Mouse (Mus musculus): ENCODE measurements at regions not wholly inside any gene's neighbourhood (a gene's known extent, or its start where the extent isn't known, plus 50 kb on each side); places are given as distances from the start of the nearest gene placed in this dataset.

DNA sequence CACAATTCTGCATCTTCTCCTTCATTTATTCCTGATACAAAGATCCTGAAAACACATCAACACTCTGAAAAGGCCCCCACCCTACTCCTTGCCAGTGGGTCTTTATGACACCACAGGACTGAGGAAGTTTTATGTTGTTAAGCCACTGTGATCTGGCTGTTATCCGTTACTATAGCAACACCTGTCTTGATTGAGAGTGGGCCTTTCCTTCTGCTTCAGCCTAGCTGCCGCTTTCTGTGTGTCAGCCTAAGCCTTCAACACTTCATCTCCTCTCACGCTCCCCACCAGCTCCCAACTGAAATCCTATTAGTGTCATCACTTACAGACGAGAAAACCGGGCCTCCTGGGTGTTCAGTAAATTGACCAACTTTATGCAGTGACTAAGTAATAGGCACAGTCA lies 203.6 kb upstream of the Srrm4 start:
- no peak for DNase-seq (ENCODE audit: extremely low spot score in 1 of 2, low spot score in 1 of 2)

DNA sequence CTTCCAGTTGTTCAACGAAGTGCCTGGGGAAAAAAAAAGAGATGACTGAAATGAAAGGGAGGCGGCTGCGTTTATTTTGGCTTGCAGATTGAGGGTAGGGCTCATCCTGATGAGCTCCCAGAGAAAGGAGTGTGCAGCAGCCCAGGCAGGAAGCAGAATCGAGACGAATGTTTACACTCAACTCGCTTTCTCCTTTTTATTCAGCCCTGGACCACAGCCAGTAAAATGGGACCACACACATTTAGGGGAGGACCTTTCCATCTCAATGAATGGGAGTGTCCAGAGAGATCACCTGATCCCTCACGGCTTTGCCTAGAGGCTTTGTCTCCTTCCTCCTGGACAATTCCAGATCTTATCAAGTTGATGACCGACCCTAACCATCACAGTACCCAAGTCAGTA lies 198.8 kb upstream of the Srrm4 start:
- no peak for DNase-seq (ENCODE audit: extremely low spot score in 1 of 2, low spot score in 1 of 2)

GRCm38 (mm10) chr5:116789859-116790258 lies 198.2 kb upstream of the Srrm4 start:
- no peak for DNase-seq (ENCODE audit: extremely low spot score in 1 of 2, low spot score in 1 of 2)

DNA sequence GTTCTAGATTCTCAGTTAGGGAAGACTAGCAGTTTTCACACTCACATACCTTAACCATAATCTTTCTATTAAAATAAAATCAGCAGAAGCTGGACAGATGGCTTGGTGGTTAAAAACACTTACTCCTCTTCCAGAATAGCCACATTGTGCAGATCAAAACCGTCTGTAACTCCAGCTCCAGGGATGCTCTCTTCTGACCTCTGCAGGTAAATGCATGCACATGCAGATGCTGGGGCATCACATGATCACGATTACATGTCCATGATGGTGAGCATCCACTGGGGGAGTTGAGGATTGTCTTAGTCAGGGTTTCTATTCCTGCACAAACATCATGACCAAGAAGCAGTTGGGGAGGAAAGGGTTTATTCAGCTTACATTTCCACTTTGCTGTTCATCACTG lies 184.8 kb upstream of the Srrm4 start:
- DNase-seq (ENCODE audit: extremely low spot score in 1 of 2, low spot score in 1 of 2): no peak

DNA sequence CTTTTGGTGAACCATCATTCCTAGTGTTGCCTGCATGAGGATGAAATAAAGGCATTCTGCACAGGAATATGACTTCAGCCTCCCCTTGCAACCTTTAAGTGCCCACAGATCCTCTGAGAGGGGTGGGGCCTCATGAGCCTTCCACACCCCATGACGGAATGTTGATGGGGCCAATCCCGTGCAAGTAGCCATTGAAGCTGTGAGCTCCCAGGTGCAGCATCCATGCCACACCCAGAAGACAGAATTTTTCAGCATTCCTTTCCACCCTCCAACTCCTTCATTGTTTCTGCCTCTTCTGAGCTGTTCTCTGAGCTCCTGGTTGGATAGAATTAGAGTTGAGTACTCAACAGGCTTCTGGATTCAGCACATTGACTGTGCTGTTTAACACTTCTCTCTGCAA lies 174.6 kb upstream of the Srrm4 start:
- no peak for DNase-seq (ENCODE audit: extremely low spot score in 1 of 2, low spot score in 1 of 2)

DNA sequence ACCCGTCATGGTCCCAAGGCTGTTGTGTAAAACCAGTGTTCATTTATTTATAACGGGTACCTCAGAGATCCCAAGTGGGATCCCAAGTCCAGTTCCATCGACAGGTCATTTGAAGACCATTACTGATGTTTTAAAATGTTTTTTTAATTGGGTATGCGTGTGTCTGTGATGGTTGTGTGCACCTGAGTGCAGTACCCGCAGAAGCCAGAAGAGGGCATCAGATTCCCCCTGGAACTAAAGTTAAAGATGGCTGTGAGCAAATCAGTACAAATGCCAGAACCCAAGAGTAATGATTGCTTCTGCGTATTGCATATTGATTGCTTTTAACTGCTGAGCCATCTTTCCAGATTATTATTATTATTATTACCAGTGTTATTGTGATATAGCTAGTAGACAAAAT lies 169.7 kb upstream of the Srrm4 start:
- DNase-seq (ENCODE audit: extremely low spot score in 1 of 2, low spot score in 1 of 2): no peak

DNA sequence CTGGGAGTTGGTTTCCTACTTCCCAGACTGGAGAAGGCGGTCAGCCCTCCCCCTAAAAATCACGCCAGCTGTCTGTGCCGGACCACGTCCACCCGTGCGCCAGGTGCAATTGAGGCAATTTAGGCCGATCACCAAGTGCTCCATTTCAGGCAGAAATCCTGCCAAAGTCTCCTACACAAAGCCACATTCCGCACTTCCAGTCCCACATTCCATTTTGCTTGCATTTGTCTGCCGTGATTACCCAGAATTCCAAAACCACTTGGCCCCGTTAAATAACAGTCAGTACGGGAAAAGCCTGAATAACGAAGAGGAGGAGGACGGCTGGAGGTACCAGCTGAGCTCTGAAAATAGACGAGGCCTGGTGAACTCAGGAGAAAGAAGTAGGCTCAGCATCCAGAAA lies 167.1 kb upstream of the Srrm4 start:
- peak; percentile 9 to 13 for DNase-seq (ENCODE audit: extremely low spot score in 1 of 2, low spot score in 1 of 2)

- DNase-seq (ENCODE audit: extremely low spot score in 1 of 2, low spot score in 1 of 2): no peak
These were observed 161.3 kb upstream of the Srrm4 start for GRCm38 (mm10) chr5:116752941-116753340.

DNA sequence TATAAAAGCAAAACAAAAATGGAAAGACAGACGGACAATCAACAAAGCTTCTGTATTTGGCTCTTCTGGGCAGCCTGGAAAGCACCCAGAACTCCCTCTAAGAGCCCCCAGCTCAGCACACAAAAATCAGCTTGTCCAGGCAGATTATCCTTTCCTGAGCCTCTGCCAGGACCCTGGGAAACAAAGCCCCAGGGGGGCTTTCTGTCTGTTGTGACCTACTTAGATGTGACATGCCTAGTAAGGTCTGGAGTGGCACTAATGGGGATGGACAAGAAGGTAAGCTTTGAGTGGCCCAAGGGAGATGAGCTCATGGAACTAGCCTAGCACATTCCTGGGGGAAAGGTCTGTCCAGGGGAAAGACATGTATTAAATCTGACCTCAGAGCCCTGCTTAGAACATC lies 160.5 kb upstream of the Srrm4 start:
- no peak for DNase-seq (ENCODE audit: extremely low spot score in 1 of 2, low spot score in 1 of 2)

DNA sequence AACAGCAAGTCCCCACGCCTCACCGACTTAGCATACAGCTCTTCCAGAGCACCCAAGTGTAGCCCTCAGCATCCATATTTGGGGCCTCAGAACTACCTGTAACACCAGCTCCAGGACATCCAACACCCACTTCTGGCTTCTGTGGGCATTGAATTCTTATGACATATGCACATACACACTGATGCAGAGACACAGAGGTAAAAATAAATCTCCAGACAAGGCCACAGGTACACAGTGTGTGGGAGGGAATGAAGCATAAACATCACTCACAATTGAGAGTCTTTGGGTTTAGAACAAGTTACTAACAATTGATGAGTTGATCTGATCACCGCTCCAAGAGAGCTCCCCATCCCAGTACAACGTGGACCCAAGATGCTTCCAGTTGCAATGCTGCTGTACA lies 154.2 kb upstream of the Srrm4 start:
- DNase-seq (ENCODE audit: extremely low spot score in 1 of 2, low spot score in 1 of 2): no peak

DNA sequence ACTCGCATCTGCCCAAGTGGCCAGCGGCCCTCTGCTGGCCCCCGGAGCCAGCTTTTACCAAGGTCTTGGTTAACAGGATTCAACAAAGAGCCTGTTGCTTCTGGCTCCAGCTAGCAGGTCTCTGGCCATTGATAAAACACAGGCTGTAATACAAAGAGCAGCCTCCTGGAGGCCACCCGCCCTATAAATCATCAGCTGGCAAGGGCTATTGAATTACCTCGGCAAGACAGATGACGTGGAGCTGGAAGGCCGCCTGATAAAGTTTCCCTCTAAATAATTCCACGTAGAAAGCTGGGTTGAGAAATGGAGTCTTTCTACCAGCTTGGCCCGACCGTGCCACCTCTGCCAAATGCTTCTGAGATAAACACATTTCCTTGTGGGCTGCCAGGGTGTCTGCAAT lies 152.8 kb upstream of the Srrm4 start:
- peak in 1 of 2 experiments; percentile 7 for DNase-seq (ENCODE audit: extremely low spot score in 1 of 2, low spot score in 1 of 2)

- no peak for DNase-seq (ENCODE audit: extremely low spot score in 1 of 2, low spot score in 1 of 2)
These were observed 144.0 kb upstream of the Srrm4 start for GRCm38 (mm10) chr5:116735622-116736021.

GRCm38 (mm10) chr5:116731509-116731908 lies 139.9 kb upstream of the Srrm4 start:
- DNase-seq (ENCODE audit: extremely low spot score in 1 of 2, low spot score in 1 of 2): no peak

DNA sequence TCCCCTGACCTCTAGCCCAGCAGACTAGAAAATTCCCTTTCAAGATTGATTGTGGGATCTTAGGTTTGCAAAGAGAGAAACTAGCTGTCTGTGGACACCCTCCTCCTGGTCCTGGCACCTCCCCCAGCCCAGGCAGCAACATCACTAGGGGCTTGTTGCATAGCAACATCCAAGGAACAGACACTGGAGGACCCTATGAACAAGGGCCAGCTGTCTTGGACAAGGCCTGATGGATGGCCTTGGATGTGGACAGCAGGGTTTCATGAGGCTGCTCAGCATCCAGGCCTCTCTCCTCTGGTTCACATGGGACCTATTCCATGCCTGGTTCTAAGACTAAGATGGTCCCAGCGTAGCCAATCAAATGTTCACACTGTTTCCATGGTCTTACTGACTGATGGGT lies 127.6 kb upstream of the Srrm4 start:
- DNase-seq (ENCODE audit: extremely low spot score in 1 of 2, low spot score in 1 of 2): no peak

DNA sequence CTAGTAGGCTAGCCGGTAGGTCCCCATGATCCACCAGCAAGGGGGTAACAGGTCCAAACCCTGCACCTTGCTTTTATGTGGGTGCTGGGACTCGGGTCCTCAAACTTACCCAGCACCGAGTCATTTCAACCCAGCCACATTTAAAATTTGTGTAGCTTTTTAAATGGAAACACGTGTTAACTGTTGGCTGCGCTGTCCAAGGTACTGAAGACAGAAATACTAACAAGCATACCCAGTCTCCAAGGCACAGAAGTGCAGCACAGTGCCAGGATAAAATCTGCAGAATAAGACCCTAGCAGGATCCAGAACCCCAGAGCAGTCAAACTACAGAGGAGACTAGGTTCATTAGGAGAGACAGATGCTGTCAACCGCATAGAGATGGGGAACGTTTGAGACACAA lies 122.6 kb upstream of the Srrm4 start:
- no peak for DNase-seq (ENCODE audit: extremely low spot score in 1 of 2, low spot score in 1 of 2)

- DNase-seq (ENCODE audit: extremely low spot score in 1 of 2, low spot score in 1 of 2): no peak
These were observed 120.4 kb upstream of the Srrm4 start for GRCm38 (mm10) chr5:116712056-116712455.

DNA sequence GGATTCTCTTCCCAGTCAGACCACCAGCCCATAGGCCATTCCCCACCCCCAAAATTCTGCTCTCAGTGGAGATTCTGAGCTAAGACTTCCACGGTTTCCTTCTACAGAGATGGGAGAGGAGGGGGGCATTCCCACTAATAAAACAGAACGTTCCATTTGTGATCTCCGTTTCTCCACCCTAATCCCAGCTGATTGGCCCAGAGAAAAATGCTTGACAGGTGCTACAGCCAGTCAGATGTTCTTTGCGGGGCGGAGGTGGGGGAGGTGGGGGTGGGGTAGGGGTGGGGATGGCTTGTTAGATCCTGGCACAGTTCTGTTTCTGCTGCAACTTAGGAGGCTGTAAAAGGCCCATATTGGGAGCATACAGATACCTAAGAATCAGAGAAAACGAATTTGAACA lies 116.9 kb upstream of the Srrm4 start:
- no peak for DNase-seq (ENCODE audit: extremely low spot score in 1 of 2, low spot score in 1 of 2)

DNA sequence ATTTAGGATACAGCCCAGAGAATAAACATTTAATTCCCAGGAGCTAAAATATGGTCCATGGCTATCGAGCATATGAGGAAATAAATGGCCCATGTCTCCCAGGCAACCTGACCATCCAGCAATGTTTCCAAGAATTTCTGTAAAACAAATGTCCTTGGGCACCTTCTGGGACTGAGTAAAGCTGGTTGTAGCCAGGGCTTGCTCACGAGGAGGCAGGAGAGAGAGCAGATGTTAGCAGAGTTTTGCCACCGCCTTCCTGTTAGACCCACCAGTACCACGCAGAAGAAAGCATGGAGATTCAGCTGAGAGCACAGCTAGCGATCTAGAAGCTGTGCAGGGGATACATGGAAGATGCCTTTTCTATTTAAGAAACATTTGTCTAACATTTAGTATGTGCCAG lies 70.8 kb upstream of the Srrm4 start:
- DNase-seq (ENCODE audit: extremely low spot score in 1 of 2, low spot score in 1 of 2): no peak

DNA sequence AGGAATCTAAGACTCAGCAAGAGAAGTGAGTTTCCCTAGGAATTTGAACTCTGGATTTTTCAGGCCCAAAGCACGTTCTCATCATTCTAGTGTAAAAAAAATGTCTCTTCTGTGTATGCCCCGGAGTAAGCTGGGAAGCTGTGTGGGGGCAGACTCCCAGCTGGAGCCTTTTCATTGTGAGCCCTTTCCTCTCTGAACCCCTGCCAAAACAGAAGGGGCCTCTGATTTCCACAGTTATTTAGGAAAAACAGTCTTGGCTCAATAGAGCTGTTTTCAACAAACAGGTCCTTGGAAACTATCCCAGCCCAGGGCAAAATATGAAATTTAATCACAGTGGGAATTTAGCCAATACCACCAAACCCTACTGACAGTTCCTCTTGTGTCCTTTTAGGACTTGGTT lies 70.2 kb upstream of the Srrm4 start:
- DNase-seq (ENCODE audit: extremely low spot score in 1 of 2, low spot score in 1 of 2): no peak

GRCm38 (mm10) chr5:116654486-116655420 lies 63.1 kb upstream of the Srrm4 start:
- no peak for DNase-seq (ENCODE audit: extremely low spot score in 1 of 2, low spot score in 1 of 2)
